Mouse (Mus musculus): ENCODE measurements around the gene Fam102a.

Fam102a gene

GRCm38 (mm10) chr2:32608141-32608777, 73.1 kb downstream of the Fam102a start:
- peak; percentile 79 for DNase-seq (ENCODE audit: extremely low spot score)

GRCm38 (mm10) chr2:32608778-32609435, 73.8 kb downstream of the Fam102a start:
- DNase-seq (ENCODE audit: extremely low spot score): no peak

GRCm38 (mm10) chr2:32610610-32611229, 75.6 kb downstream of the Fam102a start:
- peak; percentile 65 for DNase-seq (ENCODE audit: extremely low spot score)

GRCm38 (mm10) chr2:32612274-32612673, 77.1 kb downstream of the Fam102a start:
- DNase-seq (ENCODE audit: extremely low spot score): no peak

- DNase-seq (ENCODE audit: extremely low spot score): no peak
Measured at GRCm38 (mm10) chr2:32617109-32617508, 82.0 kb downstream of the Fam102a start.

- DNase-seq (ENCODE audit: extremely low spot score): no peak
Measured at GRCm38 (mm10) chr2:32617601-32618000, 82.5 kb downstream of the Fam102a start.

GRCm38 (mm10) chr2:32618051-32618450, 82.9 kb downstream of the Fam102a start:
- no peak for DNase-seq (ENCODE audit: extremely low spot score)
